Mouse (Mus musculus) gastrocnemius, postnatal 36 days (tissue): ENCODE data around the gene Tcf3. TPM values are rescaled to one million over a fixed set of nuclear protein-coding genes. Genes with fewer than 3 reads are reported as not detected.

Source experiments
- DNase-seq, 2 experiments: peaks; one replicate each; pipeline ENCODE4 v3.0.0; 2022
- intact Hi-C: fragments of 180-260 bp; cut with DNase I; formaldehyde crosslinking; loops from one replicate; pipeline ENCODE4 v1.15.1; 2025
- total RNA-seq, 2 experiments: library from RNA; stranded (reverse); gene quantifications; 2 replicates each; pipeline ENCODE4 v1.2.3; 2021

Gene Tcf3
- total RNA-seq, 2 experiments from 2014 or later: 11.0 to 12.0 TPM

DNA sequence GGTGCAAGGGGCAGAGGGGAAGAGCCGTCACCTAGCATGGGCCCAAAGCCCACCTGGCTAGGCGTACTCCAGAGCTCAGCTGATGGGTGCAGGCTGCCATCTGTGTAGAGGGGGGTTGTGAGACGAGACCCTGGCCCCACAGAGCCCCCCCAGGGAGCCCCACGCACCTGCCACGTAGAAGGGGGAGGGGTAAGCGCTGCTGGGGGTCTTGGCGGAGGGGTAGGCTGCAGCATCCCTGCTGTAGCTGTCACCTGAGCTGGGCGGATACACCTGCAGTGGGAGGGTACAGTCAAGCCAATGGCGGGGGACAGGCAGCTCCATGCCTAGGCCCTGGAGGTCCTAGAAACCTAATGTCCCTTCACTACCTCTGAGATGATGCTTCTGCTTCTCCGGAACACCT is 16.1 kb downstream of the Tcf3 start:
- intact Hi-C loops: no loop called here
- no peak for DNase-seq

DNA sequence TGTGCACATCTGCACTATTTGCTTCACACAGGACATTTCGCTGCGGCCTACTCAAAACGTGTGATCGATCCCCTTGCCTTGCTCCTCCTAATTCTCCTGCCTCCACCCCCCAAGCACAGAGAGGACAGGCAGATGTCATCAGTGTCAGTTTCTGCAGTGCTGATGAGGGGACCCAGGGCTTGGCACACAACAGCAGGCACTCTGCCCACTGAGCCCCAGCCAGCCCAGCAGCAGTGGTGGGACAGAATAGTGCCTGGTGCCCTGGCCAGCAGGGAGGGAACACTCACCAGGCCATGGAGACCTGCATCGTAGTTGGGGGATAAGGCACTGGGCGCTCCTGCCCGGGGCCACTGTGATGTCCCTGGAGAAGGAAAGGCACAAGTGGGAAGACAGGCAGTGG is 17.9 kb downstream of the Tcf3 start:
- intact Hi-C loops: no loop called here
- no peak for DNase-seq

DNA sequence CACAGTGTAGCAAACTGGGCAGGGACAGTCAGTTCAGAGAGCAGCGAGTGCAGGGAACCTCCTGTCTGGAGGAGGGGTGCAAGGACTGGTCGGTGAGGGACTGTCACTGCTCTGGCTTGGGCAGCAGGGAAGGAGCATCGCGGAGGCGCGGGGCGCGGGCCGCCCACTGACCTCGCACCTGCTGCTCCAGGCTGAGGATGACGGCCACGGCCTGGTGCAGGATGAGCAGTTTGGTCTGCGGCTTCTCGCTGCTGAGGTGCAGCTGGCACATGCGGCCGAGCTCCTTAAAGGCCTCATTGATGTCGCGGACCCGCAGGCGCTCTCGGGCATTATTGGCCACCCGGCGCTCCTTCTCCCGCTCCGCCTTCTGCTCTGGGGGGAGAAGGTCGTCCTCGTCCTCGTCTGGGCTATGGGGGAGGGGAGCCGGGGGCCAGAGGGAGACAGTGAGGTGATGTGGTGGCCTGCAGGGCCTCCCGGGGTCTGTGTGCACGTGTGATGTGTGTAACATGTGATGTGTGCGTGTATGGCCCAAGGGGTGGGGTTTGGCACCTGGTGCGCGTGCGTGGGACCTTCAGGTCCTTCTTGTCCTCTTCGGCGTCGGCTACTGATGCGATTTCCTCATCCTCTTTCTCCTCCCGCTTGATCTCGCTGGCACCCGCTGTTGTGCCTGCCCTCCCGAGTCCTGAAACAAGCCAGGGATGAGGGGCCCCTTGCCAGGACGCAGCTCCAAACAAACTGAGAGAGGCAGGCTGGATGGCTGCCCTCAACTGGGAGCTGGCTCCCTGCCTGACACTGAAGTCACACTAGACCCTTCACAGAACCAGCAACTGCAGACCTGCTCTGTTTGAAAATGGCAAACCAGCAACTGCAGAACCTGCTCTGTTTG is 20.5 kb downstream of the Tcf3 start:
- intact Hi-C loops: no loop called here
- peak in 1 of 2 experiments; percentile 38 for DNase-seq

DNA sequence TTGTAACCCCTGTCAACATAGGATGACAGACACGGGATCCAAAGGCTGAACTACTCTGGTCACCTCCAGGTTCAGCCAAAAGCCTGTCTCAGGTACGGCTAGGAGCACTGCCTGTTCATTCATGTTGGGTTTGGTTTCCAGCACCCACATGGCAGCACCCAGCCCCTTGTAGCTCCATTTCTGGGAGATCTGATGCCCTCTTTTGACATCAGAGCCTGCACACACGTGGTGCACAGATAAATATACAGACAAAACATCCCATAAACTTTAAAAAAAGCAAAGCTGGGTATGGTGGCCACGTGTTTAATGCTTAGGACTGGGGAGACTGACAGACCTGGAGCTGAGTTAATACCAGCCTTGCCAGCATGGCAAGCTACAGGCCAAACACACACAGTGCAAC is 25.5 kb downstream of the Tcf3 start:
- intact Hi-C loops: no loop called here
- no peak for DNase-seq

DNA sequence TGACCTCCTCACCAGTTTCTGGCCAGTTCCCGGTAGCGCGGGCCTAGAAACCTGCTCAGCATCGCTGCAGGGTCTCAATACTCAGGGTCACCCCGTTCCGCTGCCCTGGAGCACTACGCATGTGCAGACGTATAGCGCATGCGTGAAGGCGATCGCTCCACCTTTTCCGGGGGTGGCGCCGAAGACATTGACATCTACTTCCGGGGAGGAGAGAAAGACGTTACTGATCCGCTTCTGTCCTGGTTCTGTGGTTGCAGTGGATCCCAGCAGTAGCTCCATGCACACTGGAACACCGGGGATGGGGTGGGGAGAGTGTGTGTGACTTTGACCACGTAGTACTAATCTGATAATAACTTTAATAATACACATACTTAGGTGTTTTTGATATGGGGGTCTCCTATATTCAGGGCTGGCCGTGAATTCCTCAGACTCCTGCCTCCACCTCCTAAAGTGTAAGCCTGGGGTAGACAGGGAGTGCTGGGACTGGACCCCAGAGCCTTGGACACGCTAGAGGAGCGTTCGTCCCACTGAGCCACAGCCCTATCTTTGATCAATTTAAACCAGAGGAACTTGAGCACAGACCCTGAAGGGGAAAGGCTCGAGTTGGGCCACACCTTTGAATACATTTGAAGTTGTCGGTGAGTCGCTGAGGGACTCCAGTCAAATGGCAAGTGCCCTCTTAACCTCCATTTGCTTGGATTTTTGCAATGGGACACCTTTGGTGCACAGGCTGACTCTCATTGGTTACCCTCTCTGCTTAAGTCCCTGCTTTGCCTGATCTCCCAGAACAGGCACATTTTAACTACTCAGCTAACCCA is 26.6 kb downstream of the Tcf3 start, which contains the start of gene Uqcr11:
Uqcr11 (minus strand) TSS at position 147 of the 818 bp plus-strand sequence.
- intact Hi-C loops: no loop called here

DNA sequence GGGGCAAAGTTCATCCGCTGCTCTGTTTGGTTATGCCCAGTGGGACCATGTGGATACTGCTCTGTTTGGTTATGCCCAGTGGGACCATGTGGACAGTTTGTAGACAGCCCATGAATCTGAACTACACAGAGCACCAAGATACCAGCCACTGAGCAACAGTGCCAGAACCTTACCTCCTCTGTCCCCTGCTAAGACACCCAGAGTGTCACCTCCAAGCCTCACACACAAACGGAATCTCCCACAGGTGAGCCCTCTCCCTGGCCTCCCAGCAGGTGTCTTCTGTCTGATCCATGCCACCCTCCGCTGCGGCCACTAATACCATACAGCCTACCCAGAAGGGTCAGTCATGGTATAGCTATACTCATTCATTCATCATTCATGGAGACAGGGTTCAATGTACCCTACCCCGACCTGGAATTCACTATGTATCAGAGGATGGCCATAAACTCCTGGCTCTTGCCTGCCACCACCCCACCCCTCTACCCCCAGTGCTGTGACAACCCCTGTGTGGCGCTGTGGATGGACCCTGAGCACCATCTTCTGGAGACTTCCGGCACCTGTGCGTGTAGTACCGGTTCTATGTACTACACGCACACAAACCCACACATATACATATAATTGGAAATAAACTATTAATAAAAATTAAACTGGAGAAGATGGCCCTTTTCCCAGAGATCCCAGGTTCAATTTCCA is 27.8 kb downstream of the Tcf3 start:
- intact Hi-C loops: no loop called here
- no peak for DNase-seq

More for the DNA sequence above, 26.6 kb downstream of the Tcf3 start, which contains the start of gene Uqcr11:
- peak; percentile 88 to 90 for DNase-seq

DNA sequence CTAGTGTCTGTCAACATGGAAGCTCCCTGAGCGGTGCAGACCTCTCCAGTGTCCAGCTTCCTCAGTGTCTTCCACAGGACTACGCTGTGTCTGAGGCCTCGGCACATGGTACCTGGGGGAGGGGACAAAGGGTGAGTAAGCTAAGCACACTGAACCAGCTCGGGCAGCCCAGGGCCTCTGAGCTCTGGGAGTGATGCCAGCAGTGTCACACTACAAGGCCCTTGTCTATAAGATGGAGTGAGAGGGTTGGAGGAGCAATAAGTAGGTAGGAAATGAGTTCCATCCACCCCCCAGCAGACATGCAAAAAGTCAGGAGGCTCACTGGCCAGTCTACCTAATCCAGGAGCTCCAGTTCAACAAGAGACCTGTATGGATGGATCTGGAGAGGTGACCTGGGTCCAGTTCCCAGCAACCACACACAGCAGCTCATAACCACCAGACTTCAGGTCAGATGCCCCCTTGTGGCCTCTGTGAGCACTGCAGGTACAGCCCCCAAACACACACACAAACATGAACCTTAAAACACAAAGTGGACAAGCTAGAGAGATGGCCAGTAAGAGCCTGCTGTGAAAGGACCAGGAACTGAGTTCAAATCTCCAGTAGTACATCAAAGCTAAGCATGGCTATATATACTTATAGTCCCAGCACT is 30.3 kb downstream of the Tcf3 start:
- intact Hi-C loops: no loop called here
- DNase-seq: no peak

DNA sequence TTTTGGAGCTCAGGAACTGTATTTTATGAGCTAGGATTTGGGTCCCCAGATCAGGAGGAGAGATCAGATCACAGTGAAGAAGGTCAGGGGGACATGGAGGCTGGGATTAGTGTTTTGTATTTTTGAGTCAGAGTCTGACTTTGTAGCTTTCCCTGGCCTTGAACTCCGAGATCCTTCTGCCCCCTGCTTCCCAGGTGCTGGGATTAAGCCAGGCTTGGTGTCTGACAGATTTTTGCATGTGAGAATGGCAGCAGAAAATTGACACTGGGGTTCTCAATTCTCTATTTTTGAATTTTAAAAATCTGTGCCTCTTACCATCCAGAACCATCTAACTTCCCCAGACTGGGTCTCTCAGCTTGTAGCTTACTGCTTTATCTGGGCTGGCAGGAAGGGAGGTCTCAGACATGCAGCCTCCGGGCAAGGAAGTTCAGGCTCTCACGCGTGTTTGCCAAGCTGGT is 32.7 kb downstream of the Tcf3 start:
- intact Hi-C loops: no loop called here
- DNase-seq: no peak

DNA sequence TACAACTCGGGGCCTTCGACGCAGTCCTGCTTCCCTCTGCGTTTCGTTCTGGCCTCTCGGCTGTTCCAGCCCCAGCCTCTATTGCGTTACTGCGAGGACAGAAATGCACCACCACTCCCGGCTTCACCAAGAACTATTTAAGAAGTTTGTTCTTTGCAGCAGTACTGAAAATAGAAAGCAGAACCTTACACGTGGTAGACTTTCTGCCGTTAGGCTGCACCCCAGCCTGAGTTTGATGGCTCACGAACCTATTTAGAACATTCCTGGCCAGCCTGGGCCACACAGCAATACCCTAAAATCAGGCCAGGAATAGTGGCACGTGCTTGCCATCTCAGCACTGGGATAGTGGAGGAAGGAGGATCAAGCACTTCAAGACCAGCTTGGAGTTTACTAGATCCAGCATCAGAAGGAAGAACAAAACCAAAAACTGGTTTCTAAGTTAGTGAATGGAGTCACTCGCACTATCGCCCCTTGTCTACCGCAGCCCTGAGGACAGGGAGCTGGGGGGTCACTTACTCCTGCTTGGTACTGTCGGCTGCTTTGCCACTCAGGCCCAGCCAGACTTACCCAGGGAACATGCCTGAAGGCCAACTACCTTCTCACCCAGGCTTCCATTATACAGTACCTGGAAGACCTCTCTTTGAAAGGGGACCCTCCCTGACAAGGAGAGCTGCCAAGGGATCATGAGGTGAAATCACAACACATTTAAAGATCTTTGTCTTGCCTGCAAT is 33.3 kb downstream of the Tcf3 start:
- no peak for DNase-seq
- intact Hi-C loops: no loop called here

DNA sequence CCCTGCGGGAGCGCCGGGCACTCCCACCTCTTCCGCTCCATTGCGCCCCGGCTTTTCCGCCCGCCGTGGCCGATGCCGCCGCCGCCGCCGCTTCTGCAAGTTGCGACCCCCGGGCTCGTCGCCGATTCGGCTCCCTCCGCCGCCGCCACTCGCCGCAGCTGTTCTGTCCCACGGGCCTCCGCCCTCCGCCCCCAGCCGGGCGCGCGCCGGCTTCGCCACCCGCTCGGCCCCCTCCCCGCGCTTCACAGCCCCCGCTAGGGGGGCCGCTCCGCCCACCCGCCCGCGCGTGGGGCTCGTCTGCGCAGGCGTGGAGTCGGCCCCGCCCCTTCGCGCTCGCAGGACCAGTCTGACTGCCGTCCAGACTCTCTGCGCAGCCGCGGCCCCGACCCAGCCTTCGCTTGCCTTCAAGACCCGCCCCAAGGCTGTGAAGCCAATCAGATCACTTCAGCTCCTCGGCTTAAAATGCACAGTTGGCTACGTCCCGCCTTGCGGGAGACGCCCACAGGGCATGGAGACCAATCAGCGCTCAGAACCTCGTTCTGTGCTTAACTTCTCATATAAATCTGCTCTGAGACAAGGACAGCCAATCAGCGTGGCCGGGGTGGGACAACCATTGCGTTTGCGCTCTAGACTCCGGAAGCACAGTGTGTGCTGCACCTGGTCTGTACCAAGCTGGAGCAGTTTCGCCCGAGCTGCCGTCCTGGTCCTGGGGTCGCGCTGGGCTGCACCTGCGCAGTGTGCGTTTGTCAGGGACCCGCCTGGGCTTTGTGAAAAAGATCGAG is 34.1 kb downstream of the Tcf3 start, which contains the start of gene Mbd3:
Mbd3 (minus strand) TSS at position 360 of the 782 bp plus-strand sequence.
- intact Hi-C loops: no loop called here
- peak; percentile 99 for DNase-seq

DNA sequence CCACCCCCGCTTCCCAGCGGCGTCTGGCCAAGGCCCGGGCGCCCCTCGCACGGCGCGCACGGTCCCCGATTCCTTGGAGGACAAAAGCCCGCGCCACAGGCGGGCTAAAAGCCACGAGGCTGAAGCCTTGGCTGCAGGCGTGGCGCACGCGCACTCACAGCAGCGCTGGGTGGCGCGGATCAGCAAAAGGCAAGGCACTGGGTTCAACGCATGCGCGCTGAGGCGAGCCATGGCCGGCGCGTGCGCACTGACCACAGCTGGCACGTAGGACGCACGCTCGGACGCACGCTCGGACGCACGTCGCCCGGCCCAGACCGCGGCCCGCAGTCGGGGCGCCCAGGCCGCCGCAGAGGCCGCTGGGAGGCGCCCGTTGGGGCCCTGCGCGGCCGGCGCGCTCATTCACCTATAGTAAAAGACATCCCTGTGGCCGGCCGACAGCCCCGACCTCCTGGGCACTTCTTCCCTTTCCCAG is 34.7 kb downstream of the Tcf3 start:
- peak; percentile 98 to 99 for DNase-seq
- intact Hi-C loops: no loop called here

DNA sequence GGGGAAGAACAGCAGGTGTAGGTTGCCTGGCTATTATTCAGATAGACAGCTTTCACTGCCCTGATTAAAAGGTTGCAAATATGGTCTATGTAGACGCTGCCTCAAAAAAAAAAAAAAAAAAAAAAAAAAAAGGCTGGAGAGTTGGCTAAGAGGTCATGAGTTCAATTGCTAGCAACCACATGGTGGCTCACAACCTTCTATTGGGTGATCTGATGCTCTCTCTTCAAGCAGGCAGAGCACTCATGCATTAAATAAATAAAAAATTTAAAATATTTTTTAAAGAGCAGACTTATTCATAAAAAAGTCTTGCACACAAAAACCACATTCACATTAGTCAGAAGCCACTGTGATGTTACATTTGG is 35.3 kb downstream of the Tcf3 start:
- no peak for DNase-seq
- intact Hi-C loops: no loop called here

DNA sequence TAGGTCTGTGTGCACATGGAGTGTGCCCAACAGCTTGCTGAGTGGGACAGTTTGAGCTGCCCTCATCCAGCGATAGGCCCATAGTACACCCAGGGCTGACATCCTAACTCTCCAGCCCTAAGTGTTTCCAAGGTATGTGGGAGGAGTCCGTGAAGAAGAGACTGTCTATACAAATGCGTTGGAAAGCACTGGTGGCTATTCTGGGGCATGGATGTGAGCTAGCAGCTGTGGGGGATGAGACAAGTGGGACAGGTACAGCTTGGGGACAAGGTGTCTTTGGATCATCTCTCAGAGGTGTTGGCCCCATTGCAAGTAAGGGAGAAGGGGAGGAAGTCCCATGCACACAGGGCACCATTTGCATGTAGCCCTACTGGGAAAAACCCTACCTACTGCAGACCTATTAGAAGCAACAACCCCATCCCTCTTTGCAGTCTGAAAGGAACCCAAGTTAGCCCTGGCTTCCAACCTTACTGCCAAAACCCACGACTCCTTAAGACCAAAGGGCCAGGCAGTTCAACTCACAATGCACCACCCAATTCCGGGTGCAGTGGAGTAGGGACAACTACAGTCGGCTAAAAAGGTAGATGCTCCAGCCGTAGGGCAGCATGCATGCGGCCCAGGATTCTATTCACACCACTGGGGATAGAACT is 35.8 kb downstream of the Tcf3 start:
- no peak for DNase-seq
- intact Hi-C loops: no loop called here

DNA sequence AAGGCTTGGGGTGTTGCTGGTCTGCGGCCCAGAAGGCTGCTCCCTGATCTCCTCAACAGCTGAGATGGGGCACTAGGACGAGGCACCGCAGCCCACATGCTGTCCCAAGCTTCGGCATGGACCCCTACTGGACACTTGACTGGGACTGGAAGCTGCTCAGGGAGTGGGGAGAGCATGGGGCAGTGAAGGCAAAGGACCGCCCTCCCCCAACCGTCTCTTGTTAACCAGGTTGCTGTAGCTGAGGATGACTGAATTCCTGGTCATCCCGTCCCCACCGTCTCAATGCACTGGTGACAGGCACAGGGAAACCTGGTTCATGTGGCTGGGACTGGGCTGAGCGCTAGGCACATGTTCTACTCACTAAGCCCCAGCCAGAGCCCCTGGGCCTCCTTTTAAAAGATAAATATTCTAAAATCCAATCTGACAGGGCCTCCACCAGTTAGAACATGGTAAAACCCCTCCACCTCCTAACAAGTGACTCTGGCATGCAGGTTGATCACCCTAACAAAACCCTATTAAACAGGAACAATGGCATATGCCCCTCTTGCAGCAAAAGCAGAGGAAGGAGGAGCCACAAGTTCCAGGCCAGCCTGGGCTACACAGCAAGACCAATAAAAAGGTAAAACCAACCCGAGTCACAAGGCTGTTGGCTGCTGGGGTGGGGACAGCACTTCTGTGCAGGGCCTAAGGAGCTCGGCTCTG is 36.5 kb downstream of the Tcf3 start:
- DNase-seq: no peak
- intact Hi-C loops: no loop called here

DNA sequence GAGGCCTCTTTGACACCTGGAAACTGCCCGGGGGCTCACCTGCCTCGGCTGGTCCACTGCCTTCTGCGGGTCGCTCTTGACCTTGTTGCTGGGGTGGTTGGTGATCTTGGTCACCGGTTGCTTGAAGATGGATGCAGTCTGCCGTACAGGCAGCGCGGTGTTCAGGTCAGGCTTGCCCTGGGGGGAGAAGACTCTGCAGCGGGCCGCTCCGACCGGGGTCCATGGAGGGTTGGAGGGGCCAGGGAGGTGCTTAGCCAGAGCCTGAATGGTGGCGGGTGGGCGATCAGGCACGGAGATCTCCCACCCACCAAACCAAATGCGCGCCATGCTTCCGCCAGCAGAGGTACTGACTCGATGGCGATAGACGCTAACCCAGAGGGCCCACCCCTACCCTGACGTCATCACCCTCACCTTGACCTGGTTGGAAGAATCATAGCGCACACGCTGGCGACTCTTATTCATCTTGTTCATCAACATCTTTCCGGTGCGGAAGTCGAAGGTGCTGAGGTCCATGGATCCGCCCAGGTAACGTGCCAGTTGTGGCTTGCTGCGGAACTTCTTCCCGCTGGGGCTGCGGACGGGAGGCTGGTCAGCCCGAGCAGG is 38.3 kb downstream of the Tcf3 start:
- DNase-seq: no peak
- intact Hi-C loops: no loop called here

DNA sequence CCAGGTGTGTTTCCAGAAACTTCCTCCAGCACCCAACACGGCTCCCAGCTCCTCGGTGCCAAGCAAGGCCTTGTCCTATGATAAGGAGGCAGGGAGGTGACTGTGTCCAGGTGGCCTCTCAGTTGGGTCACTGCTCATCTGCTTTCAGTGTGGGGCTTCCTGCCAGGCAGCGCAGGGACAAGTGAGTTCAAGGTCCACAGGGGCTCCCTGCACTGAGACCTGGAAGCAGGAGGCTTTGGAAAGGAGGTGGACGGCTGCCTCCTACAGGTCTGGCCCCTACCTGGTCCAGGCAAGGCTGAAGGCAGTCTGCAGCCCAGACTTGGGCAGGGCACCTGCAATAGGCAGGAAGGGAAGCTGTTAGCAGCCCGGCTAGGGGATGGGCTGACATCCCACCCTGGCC is 40.8 kb downstream of the Tcf3 start:
- DNase-seq: no peak
- intact Hi-C loops: no loop called here

DNA sequence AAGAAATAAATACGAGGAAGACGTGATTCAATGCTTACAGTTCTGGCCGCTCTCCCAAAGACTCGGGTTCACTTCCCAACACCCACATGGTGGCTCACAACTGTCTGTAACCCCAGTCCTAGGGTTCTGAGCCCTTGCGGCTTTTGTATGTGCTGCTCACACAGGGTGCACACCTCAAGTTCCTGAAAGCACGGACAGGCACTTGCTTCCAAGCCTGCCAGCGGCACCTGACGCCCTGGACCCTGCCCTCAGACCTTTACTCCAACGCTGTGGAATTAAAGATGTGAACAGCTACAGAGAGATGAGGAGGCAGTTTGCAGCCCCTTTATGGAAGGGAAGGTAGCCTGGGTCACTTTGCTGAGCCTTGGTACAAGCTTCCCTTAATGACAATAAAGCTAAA is 42.8 kb downstream of the Tcf3 start:
- intact Hi-C loops: no loop called here
- no peak for DNase-seq
